Mouse (Mus musculus) kidney, embryonic 15.5 days (tissue): Measurements from ENCODE around the gene Ppfia3. TPM values are rescaled to one million over a fixed set of nuclear protein-coding genes. Genes with fewer than 3 reads are reported as not detected.

Source experiments
- ATAC-seq: fragments of 200-750 bp; cut with Nextera tagmentation; replicated peaks from 2 replicates; pipeline ENCODE4 v1.8.0; 2017; ENCODE audit warnings: moderate TSS enrichment; ENCODE audit not compliant: low FRiP score
- H3K27ac ChIP-seq: fragments of 300-500 bp; sonication (generic); 2 replicates; pipeline ENCODE4 v1.5.1; 2015; ENCODE audit warnings: mild to moderate bottlenecking, inconsistent platforms
- H3K27me3 ChIP-seq: fragments of 300-500 bp; sonication (generic); 2 replicates; pipeline ENCODE4 v1.6.1; 2015; ENCODE audit warnings: inconsistent platforms
- H3K36me3 ChIP-seq: fragments of 300-500 bp; sonication (generic); 2 replicates; pipeline ENCODE4 v1.6.1; 2015; ENCODE audit warnings: inconsistent platforms
- H3K4me1 ChIP-seq: fragments of 300-500 bp; sonication (generic); 2 replicates; pipeline ENCODE4 v1.6.1; 2015; ENCODE audit warnings: inconsistent platforms
- H3K4me2 ChIP-seq: fragments of 300-500 bp; sonication (generic); 2 replicates; pipeline ENCODE4 v1.6.1; 2015; ENCODE audit warnings: moderate library complexity, mild to moderate bottlenecking, inconsistent platforms
- H3K4me3 ChIP-seq: fragments of 300-500 bp; sonication (generic); replicated peaks from 2 replicates; pipeline ENCODE4 v1.5.1; 2015; ENCODE audit warnings: mild to moderate bottlenecking, inconsistent platforms
- H3K9ac ChIP-seq: fragments of 300-500 bp; sonication (generic); 2 replicates; pipeline ENCODE4 v1.6.1; 2015; ENCODE audit warnings: mild to moderate bottlenecking, inconsistent platforms
- H3K9me3 ChIP-seq: fragments of 300-500 bp; sonication (generic); replicated peaks from 2 replicates; pipeline ENCODE4 v1.6.1; 2016; ENCODE audit warnings: inconsistent platforms
- WGBS: fragments of 180-500 bp; shearing (Covaris S2); methylation state at CpG from one replicate; pipeline ENCODE4 v1.1.7; 2015; ENCODE audit warnings: mixed read lengths; 5-methylcytosine and 5-hydroxymethylcytosine counted together
- polyA plus RNA-seq: library from polyadenylated mRNA; unstranded; fragments of >200 nt; fragmentation: Nextera tagmentation; extraction: Ambion mirVana; gene quantifications from 2 replicates; pipeline ENCODE4 v1.2.1, GENCODE M21; 2015

The Ppfia3 gene
- polyA plus RNA-seq, 1 experiment from 2014 or later, result 7.5 TPM

GRCm38 (mm10) chr7:45339410-45340065, 27.3 kb downstream of the Ppfia3 start:
- Histone ChIP-seq H3K9ac (peak overlapping the region; percentile 64), H3K27me3 (peaks cover 3% of the 10 kb centered on the region; the same call in 1 of the 2 replicates), H3K4me2 (peak overlapping the region; percentile 86), H3K4me3 (peak overlapping the region; percentile 59), H3K27ac (peak overlapping the region; percentile 80), H3K36me3 (no peaks in the 10 kb centered on the region), H3K4me1 (peaks cover 57% of the 10 kb centered on the region), H3K9me3 (no peaks in the 10 kb centered on the region)
- under 1% methylated on average over 37 of the region's 39 CpGs for WGBS
- peak; percentile 74 for ATAC-seq

GRCm38 (mm10) chr7:45338161-45338911, 28.5 kb downstream of the Ppfia3 start:
- no peaks in the 10 kb centered on the region for H3K9me3 ChIP-seq
- H3K36me3 ChIP-seq, result no peaks in the 10 kb centered on the region
- peak overlapping the region; percentile 59 for H3K4me3 ChIP-seq
- peak overlapping the region; percentile 86 for H3K4me2 ChIP-seq
- peak overlapping the region; percentile 80 for H3K27ac ChIP-seq
- 2% methylated on average over 14 of the region's 14 CpGs for WGBS
- H3K9ac ChIP-seq, result 0 out of 2 replicates have a peak overlapping the region, but pooled peaks have one; percentile 64
- ATAC-seq, result peak; percentile 16
- peaks cover 67% of the 10 kb centered on the region for H3K4me1 ChIP-seq
- H3K27me3 ChIP-seq, result peaks cover 3% of the 10 kb centered on the region; the same call in 1 of the 2 replicates

DNA sequence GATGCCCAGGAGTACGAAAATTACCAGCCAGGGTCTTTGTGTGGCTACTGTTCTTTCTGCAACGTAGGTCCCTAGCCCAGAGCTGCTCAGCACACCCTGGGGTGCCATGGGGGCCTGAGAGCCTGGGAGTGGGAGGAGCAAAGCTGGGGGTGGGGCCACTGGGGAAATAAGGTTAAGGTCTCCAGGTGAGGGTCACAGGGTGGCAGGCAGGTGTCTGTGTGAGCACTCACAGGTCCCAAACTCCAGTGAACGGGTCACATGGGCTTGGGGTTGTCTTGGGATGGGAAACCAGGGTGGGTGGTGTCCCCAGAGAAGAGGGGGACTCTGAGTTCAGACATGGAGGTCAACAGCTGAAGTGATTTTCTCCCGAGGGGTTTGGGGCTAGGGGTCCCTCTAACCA, 29.4 kb downstream of the Ppfia3 start:
- Histone ChIP-seq H3K9me3 (no peaks in the 10 kb centered on the region), H3K27ac (no peak overlapping the region), H3K36me3 (no peaks in the 10 kb centered on the region), H3K4me3 (0 out of 2 replicates have a peak overlapping the region, but pooled peaks have one; percentile 59), H3K27me3 (no peaks in the 10 kb centered on the region; the same call in 1 of the 2 replicates), H3K4me2 (peak overlapping the region; percentile 86), H3K4me1 (peaks cover 74% of the 10 kb centered on the region), H3K9ac (no peak overlapping the region)
- no peak for ATAC-seq
- 20% methylated on average over 4 of the region's 4 CpGs for WGBS

GRCm38 (mm10) chr7:45336319-45336718, 30.5 kb downstream of the Ppfia3 start:
- Histone ChIP-seq H3K36me3 (no peaks in the 10 kb centered on the region), H3K4me3 (no peak overlapping the region), H3K27ac (no peak overlapping the region), H3K27me3 (no peaks in the 10 kb centered on the region; the same call in 1 of the 2 replicates), H3K9me3 (no peaks in the 10 kb centered on the region), H3K4me1 (peaks cover 78% of the 10 kb centered on the region), H3K9ac (no peak overlapping the region), H3K4me2 (no peak overlapping the region)
- 90% methylated on average over 4 of the region's 4 CpGs for WGBS
- no peak for ATAC-seq

- H3K9me3 ChIP-seq, result no peaks in the 10 kb centered on the region
- H3K4me1 ChIP-seq, result peaks cover 65% of the 10 kb centered on the region
- peak within 1 kb of the TSS; percentile 85 for H3K4me2 ChIP-seq
- ATAC-seq, result no peak
- 27% methylated on average over 5 of the region's 5 CpGs for WGBS
- peak within 1 kb of the TSS; percentile 93 for H3K27ac ChIP-seq
- peak within 1 kb of the TSS; percentile 67; the same call in 1 of the 2 replicates for H3K4me3 ChIP-seq
- no peaks in the 10 kb centered on the region; the same call in 1 of the 2 replicates for H3K27me3 ChIP-seq
- no peaks in the 10 kb centered on the region for H3K36me3 ChIP-seq
- 0 out of 2 replicates have a peak within 1 kb of the TSS, but pooled peaks have one; percentile 65 for H3K9ac ChIP-seq
These were observed 31.8 kb downstream of the Ppfia3 start, which contains the start of gene Hrc for GRCm38 (mm10) chr7:45335056-45335455. Hrc (plus strand) TSS chr7:45335290.

- no peaks in the 10 kb centered on the region for H3K36me3 ChIP-seq
- peak overlapping the region; percentile 85 for H3K4me2 ChIP-seq
- 20% methylated on average over 3 of the region's 3 CpGs for WGBS
- ATAC-seq, result no peak
- no peaks in the 10 kb centered on the region; the same call in 1 of the 2 replicates for H3K27me3 ChIP-seq
- H3K4me3 ChIP-seq, result no peak overlapping the region
- no peaks in the 10 kb centered on the region for H3K9me3 ChIP-seq
- H3K27ac ChIP-seq, result peak overlapping the region; percentile 93
- peaks cover 61% of the 10 kb centered on the region for H3K4me1 ChIP-seq
- H3K9ac ChIP-seq, result no peak overlapping the region
These were observed 32.2 kb downstream of the Ppfia3 start for GRCm38 (mm10) chr7:45334605-45335004.

DNA sequence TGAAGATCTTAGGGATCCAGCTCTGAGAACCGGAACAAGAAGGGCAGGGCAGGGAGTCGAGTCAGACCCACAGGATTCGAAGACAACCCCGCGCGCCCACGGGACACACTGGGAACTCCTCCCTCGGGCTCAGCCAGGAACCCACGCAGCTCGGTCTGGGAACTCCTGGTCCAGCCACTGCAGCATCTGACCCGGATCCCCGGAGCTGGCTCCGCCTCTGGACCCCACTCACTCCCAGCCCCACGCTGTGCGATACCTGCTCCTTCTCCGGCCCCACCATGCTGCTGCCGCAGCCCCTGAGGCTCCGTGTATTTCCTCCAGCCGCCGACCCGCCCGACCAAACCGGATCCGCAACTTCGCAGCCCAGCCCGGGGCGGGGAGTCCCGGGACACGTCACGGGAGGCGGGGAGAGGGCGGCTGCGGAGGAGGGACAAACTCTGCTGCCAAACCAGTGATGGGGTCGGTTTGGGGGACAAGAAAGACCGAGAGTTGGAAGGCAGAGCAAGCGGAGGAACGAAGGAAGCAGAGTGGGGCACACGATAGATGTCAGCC, 33.3 kb downstream of the Ppfia3 start, which contains the start of gene Trpm4:
Gene Trpm4 (minus strand): TSS at position 350 of the 552 bp plus-strand sequence.
- H3K4me1 ChIP-seq, result peaks cover 50% of the 10 kb centered on the region
- H3K9me3 ChIP-seq, result no peaks in the 10 kb centered on the region
- under 1% methylated on average over 38 of the region's 38 CpGs for WGBS
- H3K36me3 ChIP-seq, result 0 out of 2 replicates have a peak, but pooled peaks cover 3% of the 10 kb centered on the region
- peak; percentile 41 for ATAC-seq
- H3K4me2 ChIP-seq, result peak within 1 kb of the TSS; percentile 85
- H3K27me3 ChIP-seq, result no peaks in the 10 kb centered on the region; the same call in 1 of the 2 replicates
- H3K4me3 ChIP-seq, result peak within 1 kb of the TSS; percentile 67
- peak within 1 kb of the TSS; percentile 65 for H3K9ac ChIP-seq
- H3K27ac ChIP-seq, result peak within 1 kb of the TSS; percentile 93

- peak overlapping the region; percentile 65 for H3K9ac ChIP-seq
- H3K27me3 ChIP-seq, result no peaks in the 10 kb centered on the region; the same call in 1 of the 2 replicates
- H3K9me3 ChIP-seq, result no peaks in the 10 kb centered on the region
- peak overlapping the region; percentile 85 for H3K4me2 ChIP-seq
- peaks cover 44% of the 10 kb centered on the region for H3K4me1 ChIP-seq
- peak; percentile 66 for ATAC-seq
- H3K27ac ChIP-seq, result peak overlapping the region; percentile 93
- H3K4me3 ChIP-seq, result peak overlapping the region; percentile 67
- H3K36me3 ChIP-seq, result 0 out of 2 replicates have a peak, but pooled peaks cover 3% of the 10 kb centered on the region
- 3% methylated on average over 22 of the region's 22 CpGs for WGBS
These were observed 34.0 kb downstream of the Ppfia3 start for GRCm38 (mm10) chr7:45332685-45333425.

DNA sequence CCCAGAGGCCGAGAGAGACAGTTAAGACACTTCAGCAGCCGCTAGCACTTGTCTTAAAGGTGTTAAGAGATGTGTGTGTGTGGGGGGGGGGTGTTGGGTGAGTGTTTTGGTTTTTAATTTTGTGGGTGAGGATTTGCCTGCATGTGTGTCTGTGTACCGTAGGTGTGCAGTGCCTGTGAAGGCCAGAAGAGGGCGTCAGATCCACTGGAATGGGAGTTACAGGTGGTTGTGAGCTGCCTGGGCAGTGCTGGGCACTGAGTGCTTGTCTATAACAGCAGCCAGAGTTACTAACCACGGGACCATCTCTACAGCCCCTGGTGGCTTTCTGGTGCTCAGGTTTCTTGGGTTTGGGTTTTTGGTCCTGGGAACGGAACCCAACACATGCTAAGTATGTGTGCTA, 35.3 kb downstream of the Ppfia3 start:
- Histone ChIP-seq H3K36me3 (peaks cover 6% of the 10 kb centered on the region), H3K4me3 (no peak overlapping the region), H3K4me1 (peaks cover 36% of the 10 kb centered on the region), H3K27me3 (no peaks in the 10 kb centered on the region), H3K27ac (no peak overlapping the region), H3K9ac (no peak overlapping the region), H3K9me3 (no peaks in the 10 kb centered on the region), H3K4me2 (no peak overlapping the region)
- 81% methylated on average over 6 of the region's 6 CpGs for WGBS
- ATAC-seq, result no peak

DNA sequence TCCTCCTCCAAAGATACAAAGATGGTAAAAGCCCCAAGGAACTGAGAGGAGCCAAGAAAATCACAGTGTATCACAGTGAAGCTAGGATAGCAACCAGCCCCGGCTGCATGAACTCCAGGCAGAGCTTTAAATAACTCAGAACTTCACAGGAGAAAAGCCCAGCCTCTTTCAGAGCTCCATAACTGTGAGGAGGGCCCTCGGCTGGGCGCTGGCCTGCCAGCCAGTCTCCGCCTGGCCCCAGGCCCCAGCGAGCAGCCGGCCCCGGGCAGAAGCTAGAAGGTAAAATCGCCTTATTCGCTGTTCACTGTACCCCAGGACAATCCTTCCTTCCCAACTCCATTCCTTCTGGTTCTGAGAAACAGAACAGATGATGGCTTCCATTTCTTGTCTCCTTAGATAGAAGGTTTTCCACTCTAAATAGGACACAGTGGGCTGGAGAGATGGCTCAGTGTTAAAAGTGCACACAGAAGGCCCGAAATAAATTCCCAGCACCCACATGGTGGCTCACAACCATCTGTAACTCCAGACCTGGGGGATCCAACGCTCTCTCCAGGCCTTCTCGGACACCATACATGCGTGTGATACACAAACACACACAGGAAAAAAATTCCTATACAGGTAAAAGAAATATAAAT, 37.9 kb downstream of the Ppfia3 start:
- no peak overlapping the region for H3K9ac ChIP-seq
- WGBS, result 76% methylated on average over 13 of the region's 13 CpGs
- H3K4me1 ChIP-seq, result peaks cover 18% of the 10 kb centered on the region
- no peaks in the 10 kb centered on the region for H3K27me3 ChIP-seq
- no peak overlapping the region for H3K4me2 ChIP-seq
- H3K9me3 ChIP-seq, result no peaks in the 10 kb centered on the region
- no peak overlapping the region for H3K27ac ChIP-seq
- H3K4me3 ChIP-seq, result no peak overlapping the region
- H3K36me3 ChIP-seq, result peaks cover 26% of the 10 kb centered on the region
- no peak for ATAC-seq

- Histone ChIP-seq H3K27ac (no peak overlapping the region), H3K9me3 (no peaks in the 10 kb centered on the region), H3K27me3 (no peaks in the 10 kb centered on the region), H3K4me3 (no peak overlapping the region), H3K36me3 (peaks cover 46% of the 10 kb centered on the region), H3K4me1 (no peaks in the 10 kb centered on the region), H3K4me2 (no peak overlapping the region), H3K9ac (no peak overlapping the region)
- no peak for ATAC-seq
These were observed 41.0 kb downstream of the Ppfia3 start for GRCm38 (mm10) chr7:45325800-45326199.
